Mouse (Mus musculus) heart, adult 11 months (tissue): ENCODE results near the gene Ncoa1.

Experiments
- DNase-seq: peaks from one replicate; pipeline ENCODE4 v3.0.0; 2022

The Ncoa1 gene

GRCm38 (mm10) chr12:4476832-4477671 is at the start of gene Ncoa1:
Gene Ncoa1, minus strand, starts transcription at chr12:4477182.
- DNase-seq = peak; percentile 97

- peak; percentile 87 for DNase-seq
Observed at GRCm38 (mm10) chr12:4524546-4524945, 47.6 kb upstream of the Ncoa1 start.

- DNase-seq = peak; percentile 91
Observed at GRCm38 (mm10) chr12:4523688-4524298, 46.8 kb upstream of the Ncoa1 start.

GRCm38 (mm10) chr12:4523208-4523607 is 46.2 kb upstream of the Ncoa1 start:
- DNase-seq = peak; percentile 96

GRCm38 (mm10) chr12:4518957-4519356 is 42.0 kb upstream of the Ncoa1 start:
- no peak for DNase-seq

- DNase-seq = peak; percentile 94
Observed at GRCm38 (mm10) chr12:4509591-4510061, 32.6 kb upstream of the Ncoa1 start.

GRCm38 (mm10) chr12:4508182-4508581 is 31.2 kb upstream of the Ncoa1 start:
- peak; percentile 34 for DNase-seq

- DNase-seq = peak; percentile 88
Observed at GRCm38 (mm10) chr12:4507461-4507860, 30.5 kb upstream of the Ncoa1 start.

GRCm38 (mm10) chr12:4506810-4507430 is 29.9 kb upstream of the Ncoa1 start:
- no peak for DNase-seq

- peak; percentile 94 for DNase-seq
Observed at GRCm38 (mm10) chr12:4505298-4505697, 28.3 kb upstream of the Ncoa1 start.

GRCm38 (mm10) chr12:4503673-4504326 is 26.8 kb upstream of the Ncoa1 start:
- DNase-seq = peak; percentile 49

GRCm38 (mm10) chr12:4501916-4502315 is 24.9 kb upstream of the Ncoa1 start:
- peak; percentile 40 for DNase-seq

- DNase-seq = peak; percentile 63
Observed at GRCm38 (mm10) chr12:4500516-4500915, 23.5 kb upstream of the Ncoa1 start.

- DNase-seq = peak; percentile 51
Observed at GRCm38 (mm10) chr12:4499651-4500175, 22.7 kb upstream of the Ncoa1 start.

- DNase-seq = peak; percentile 92
Observed at GRCm38 (mm10) chr12:4488411-4488810, 11.4 kb upstream of the Ncoa1 start.

GRCm38 (mm10) chr12:4483386-4483785 is 6.4 kb upstream of the Ncoa1 start:
- DNase-seq = peak; percentile 59

- DNase-seq = peak; percentile 90
Observed at GRCm38 (mm10) chr12:4481687-4482086, 4.7 kb upstream of the Ncoa1 start.

GRCm38 (mm10) chr12:4480250-4480649 is 3.3 kb upstream of the Ncoa1 start:
- peak; percentile 63 for DNase-seq

- peak; percentile 34 for DNase-seq
Observed at GRCm38 (mm10) chr12:4479171-4479881, 2.3 kb upstream of the Ncoa1 start.

GRCm38 (mm10) chr12:4477941-4478795 is 1.2 kb upstream of the Ncoa1 start:
- peak; percentile 88 for DNase-seq

- peak; percentile 97 for DNase-seq
Observed at GRCm38 (mm10) chr12:4476291-4476831, 621 bp downstream of the Ncoa1 start.
